Mouse (Mus musculus): ENCODE data around the gene Zfp768. TPM values are rescaled to one million over a fixed set of nuclear protein-coding genes. Genes with fewer than 3 reads are reported as not detected.

Gene Zfp768
- polyA plus RNA-seq, 2 experiments = 5.5 to 38.4 TPM

DNA sequence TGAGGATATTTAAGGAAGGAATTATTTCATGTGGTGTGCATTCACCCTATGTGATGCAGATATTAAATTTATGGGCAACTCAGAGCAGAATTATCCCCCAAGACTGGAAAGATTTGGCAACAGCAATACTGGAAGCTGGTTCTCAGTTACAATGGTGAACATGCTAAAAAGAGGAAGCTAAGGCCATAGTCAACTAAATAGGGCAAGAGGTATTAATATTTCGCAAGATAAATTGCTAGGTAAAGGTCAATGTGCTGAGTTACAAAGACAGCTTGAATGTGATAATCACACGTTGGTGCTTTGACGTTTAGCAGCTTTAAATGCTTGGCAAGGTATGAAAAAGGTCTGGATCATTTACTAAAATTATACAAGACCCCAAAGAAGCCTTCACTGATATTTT lies 10.4 kb upstream of the Zfp768 start:
- 64% methylated on average over 3 of the region's 3 CpGs for whole genome bisulfite sequencing
- no peak overlapping the region for H3K4me3 ChIP-seq (replicated peaks; ENCODE audit: low read length)
- no peaks in the 10 kb centered on the region for H3K4me1 ChIP-seq (ENCODE audit: control insufficient read depth, insufficient read depth, low read length)
- no peak overlapping the region for H3K9ac ChIP-seq (ENCODE audit: low read depth, low read length, severe bottlenecking)
- no peak for TF ChIP-seq POLR2A (IDR thresholded peaks at IDR 0.05; ENCODE audit: borderline replicate concordance, extremely low read depth, insufficient read depth, insufficient read length)
- H3K27me3 ChIP-seq (ENCODE audit: control insufficient read depth, insufficient read depth, low read length) = no peaks in the 10 kb centered on the region
- DNase-seq (ENCODE audit: low spot score) (no peak), ATAC-seq (ENCODE audit: low FRiP score, low read depth) (no peak)
- H3K9me3 ChIP-seq (ENCODE audit: control insufficient read depth, low read length) = no peaks in the 10 kb centered on the region
- H3K36me3 ChIP-seq (ENCODE audit: control insufficient read depth, insufficient read depth, low read length) = no peaks in the 10 kb centered on the region
- no peak overlapping the region for H3K27ac ChIP-seq (replicated peaks; ENCODE audit: low read depth, low read length)
- H3K4me2 ChIP-seq (replicated peaks; ENCODE audit: low read depth, low read length, severe bottlenecking) = no peak overlapping the region

DNA sequence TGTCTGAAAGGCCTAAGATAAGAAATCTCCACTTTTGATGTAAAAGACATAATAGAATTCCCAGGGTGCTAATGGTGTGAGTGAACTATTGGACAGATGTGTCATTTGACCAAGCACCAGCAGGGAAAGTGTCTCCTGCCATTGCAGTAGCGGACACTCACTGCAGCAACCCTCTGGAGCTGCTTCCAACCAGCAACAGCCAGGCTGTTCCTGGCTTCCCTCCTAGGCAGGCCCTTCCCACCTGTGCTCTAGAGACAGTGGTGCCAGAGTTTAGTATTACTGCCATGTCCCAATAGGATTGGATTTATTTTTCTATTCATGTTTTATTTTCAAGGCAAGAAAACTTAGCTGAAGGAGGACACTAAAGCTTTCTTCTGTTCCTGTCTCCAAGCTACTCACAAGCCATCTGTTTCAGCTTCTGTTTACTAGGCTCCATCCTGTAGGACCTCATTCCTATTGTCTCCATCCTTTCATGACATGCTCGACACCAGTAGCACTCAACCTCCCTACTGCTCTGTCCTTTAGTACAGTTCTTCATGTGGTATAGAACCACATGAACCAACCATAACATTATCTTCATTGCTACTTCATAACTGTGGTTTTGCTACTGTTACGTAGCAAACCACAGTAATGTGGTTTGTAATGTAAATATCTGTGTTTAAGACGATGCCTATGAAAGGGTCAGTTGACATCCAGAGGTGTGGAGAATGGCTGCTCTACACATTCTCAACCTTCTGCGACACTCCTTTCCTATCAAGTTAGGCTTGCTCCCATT lies 6.0 kb upstream of the Zfp768 start:
- no peaks in the 10 kb centered on the region for H3K27me3 ChIP-seq (ENCODE audit: control insufficient read depth, insufficient read depth, low read length)
- no peaks in the 10 kb centered on the region for H3K36me3 ChIP-seq (ENCODE audit: control insufficient read depth, insufficient read depth, low read length)
- ATAC-seq (ENCODE audit: low FRiP score, low read depth) (no peak), DNase-seq (ENCODE audit: low spot score) (no peak)
- 87% methylated on average over 5 of the region's 5 CpGs for WGBS
- no peak for TF ChIP-seq POLR2A (IDR thresholded peaks at IDR 0.05; ENCODE audit: borderline replicate concordance, extremely low read depth, insufficient read depth, insufficient read length)
- peaks cover 5% of the 10 kb centered on the region; the same call in 1 of the 2 replicates for H3K4me1 ChIP-seq (ENCODE audit: control insufficient read depth, insufficient read depth, low read length)
- H3K9ac ChIP-seq (ENCODE audit: low read depth, low read length, severe bottlenecking) = no peak overlapping the region
- no peak overlapping the region for H3K4me3 ChIP-seq (replicated peaks; ENCODE audit: low read length)
- no peak overlapping the region for H3K4me2 ChIP-seq (replicated peaks; ENCODE audit: low read depth, low read length, severe bottlenecking)
- no peak overlapping the region for H3K27ac ChIP-seq (replicated peaks; ENCODE audit: low read depth, low read length)
- H3K9me3 ChIP-seq (ENCODE audit: control insufficient read depth, low read length) = no peaks in the 10 kb centered on the region

DNA sequence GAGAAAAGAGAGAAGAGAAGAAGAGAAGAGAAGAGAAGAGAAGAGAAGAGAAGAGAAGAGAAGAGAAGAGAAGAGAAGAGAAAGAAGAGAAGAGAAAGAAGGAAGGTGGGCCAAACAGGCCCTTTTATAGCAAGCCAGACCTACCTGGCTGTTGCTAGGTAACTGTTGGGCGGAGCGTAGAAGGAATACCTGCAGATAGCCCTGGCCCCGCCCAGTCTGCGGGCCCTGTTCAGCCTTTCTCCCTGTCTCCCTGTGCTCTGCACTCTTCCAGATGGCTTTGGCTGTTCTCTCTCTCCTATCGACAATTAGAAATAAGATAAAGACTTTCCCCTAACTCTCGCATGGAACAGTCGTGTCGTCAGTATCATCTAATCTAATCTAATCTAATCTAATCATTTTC lies 1.3 kb upstream of the Zfp768 start:
- no peak overlapping the region for H3K27ac ChIP-seq (replicated peaks; ENCODE audit: low read depth, low read length)
- peak; percentile 36 for DNase-seq (ENCODE audit: low spot score)
- H3K9ac ChIP-seq (ENCODE audit: low read depth, low read length, severe bottlenecking) = no peak overlapping the region

GRCm38 (mm10) chr7:127345092-127345491 lies 297 bp downstream of the Zfp768 start:
- WGBS = 6% methylated on average over 36 of the region's 42 CpGs
- Histone ChIP-seq H3K4me3 (replicated peaks; ENCODE audit: low read length) (peak overlapping the region; percentile 97), H3K27ac (replicated peaks; ENCODE audit: low read depth, low read length) (peak overlapping the region; percentile 83), H3K36me3 (ENCODE audit: control insufficient read depth, insufficient read depth, low read length) (peaks cover 26% of the 10 kb centered on the region), H3K4me1 (ENCODE audit: control insufficient read depth, insufficient read depth, low read length) (peaks cover 8% of the 10 kb centered on the region), H3K9ac (ENCODE audit: low read depth, low read length, severe bottlenecking) (peak overlapping the region; percentile 91), H3K9me3 (ENCODE audit: control insufficient read depth, low read length) (no peaks in the 10 kb centered on the region), H3K27me3 (ENCODE audit: control insufficient read depth, insufficient read depth, low read length) (no peaks in the 10 kb centered on the region), H3K4me2 (replicated peaks; ENCODE audit: low read depth, low read length, severe bottlenecking) (peak overlapping the region; percentile 83)
- ATAC-seq (ENCODE audit: low FRiP score, low read depth) = peak; percentile 32
- no peak for TF ChIP-seq POLR2A (IDR thresholded peaks at IDR 0.05; ENCODE audit: borderline replicate concordance, extremely low read depth, insufficient read depth, insufficient read length)
- peak; percentile 9 for DNase-seq (ENCODE audit: low spot score)

More for the DNA sequence above, 1.3 kb upstream of the Zfp768 start:
- WGBS = 18% methylated on average over 8 of the region's 8 CpGs
- H3K9me3 ChIP-seq (ENCODE audit: control insufficient read depth, low read length) = no peaks in the 10 kb centered on the region
- H3K4me3 ChIP-seq (replicated peaks; ENCODE audit: low read length) = peak overlapping the region; percentile 97
- H3K27me3 ChIP-seq (ENCODE audit: control insufficient read depth, insufficient read depth, low read length) = no peaks in the 10 kb centered on the region
- H3K4me2 ChIP-seq (replicated peaks; ENCODE audit: low read depth, low read length, severe bottlenecking) = peak overlapping the region; percentile 83
- H3K36me3 ChIP-seq (ENCODE audit: control insufficient read depth, insufficient read depth, low read length) = peaks cover 22% of the 10 kb centered on the region
- TF ChIP-seq POLR2A (IDR thresholded peaks at IDR 0.05; ENCODE audit: borderline replicate concordance, extremely low read depth, insufficient read depth, insufficient read length) = no peak
- no peak for ATAC-seq (ENCODE audit: low FRiP score, low read depth)
- H3K4me1 ChIP-seq (ENCODE audit: control insufficient read depth, insufficient read depth, low read length) = peaks cover 8% of the 10 kb centered on the region

DNA sequence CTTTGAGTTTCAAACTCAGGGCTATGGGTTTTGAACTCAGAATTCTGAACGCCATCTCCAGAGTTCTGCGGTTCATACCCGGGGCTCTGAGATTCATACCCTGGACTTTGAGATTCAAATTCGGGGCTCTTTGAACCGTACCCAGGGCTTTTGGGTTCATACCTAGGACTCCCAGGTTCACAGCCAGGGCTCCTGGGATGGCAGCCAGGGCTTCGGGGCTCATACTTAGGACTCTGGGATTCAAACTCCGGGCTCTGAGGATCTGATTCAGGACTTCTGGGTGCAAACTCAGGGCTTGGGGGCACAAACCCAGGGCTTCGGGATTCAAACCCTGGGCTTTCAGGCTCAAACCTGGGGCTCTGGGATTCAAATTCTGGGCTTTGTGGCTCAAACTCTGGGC lies 1.0 kb downstream of the Zfp768 start:
- TF ChIP-seq POLR2A (IDR thresholded peaks at IDR 0.05; ENCODE audit: borderline replicate concordance, extremely low read depth, insufficient read depth, insufficient read length) = no peak
- Histone ChIP-seq H3K4me2 (replicated peaks; ENCODE audit: low read depth, low read length, severe bottlenecking) (peak overlapping the region; percentile 83), H3K27ac (replicated peaks; ENCODE audit: low read depth, low read length) (no peak overlapping the region), H3K9me3 (ENCODE audit: control insufficient read depth, low read length) (no peaks in the 10 kb centered on the region), H3K27me3 (ENCODE audit: control insufficient read depth, insufficient read depth, low read length) (no peaks in the 10 kb centered on the region), H3K4me3 (replicated peaks; ENCODE audit: low read length) (peak overlapping the region; percentile 97), H3K4me1 (ENCODE audit: control insufficient read depth, insufficient read depth, low read length) (peaks cover 8% of the 10 kb centered on the region), H3K36me3 (ENCODE audit: control insufficient read depth, insufficient read depth, low read length) (peaks cover 26% of the 10 kb centered on the region), H3K9ac (ENCODE audit: low read depth, low read length, severe bottlenecking) (peak overlapping the region; percentile 91; the same call in 1 of the 2 replicates)
- DNase-seq (ENCODE audit: low spot score) (no peak), ATAC-seq (ENCODE audit: low FRiP score, low read depth) (no peak)
- 88% methylated on average over 8 of the region's 8 CpGs for WGBS
